Mouse (Mus musculus): ENCODE results near the gene Mylpf. TPM values are rescaled to one million over a fixed set of nuclear protein-coding genes. Genes with fewer than 3 reads are reported as not detected.

Mylpf gene
- polyA plus RNA-seq, 1 experiment = 10,881 TPM

GRCm38 (mm10) chr7:127196484-127196883 lies 12.2 kb upstream of the Mylpf start:
- Histone ChIP-seq H3K4me2 (ENCODE audit: low read depth) (peak overlapping the region; percentile 83), H3K27me3 (ENCODE audit: control insufficient read depth, insufficient read depth, insufficient read length) (no peaks in the 10 kb centered on the region), H3K79me2 (ENCODE audit: control insufficient read depth, insufficient read depth) (peaks cover 10% of the 10 kb centered on the region), H3K36me3 (ENCODE audit: control insufficient read depth, insufficient read depth) (peaks cover 34% of the 10 kb centered on the region), H3K4me3 (peak overlapping the region; percentile 64), H3ac (ENCODE audit: control insufficient read depth, insufficient read length) (peak overlapping the region; percentile 85)
- TF ChIP-seq CEBPB (IDR thresholded peaks at IDR 0.05; ENCODE audit: insufficient read depth, poor library complexity, severe bottlenecking) (no peak), TCF12 (IDR thresholded peaks at IDR 0.05; ENCODE audit: insufficient read depth, poor library complexity, severe bottlenecking) (no peak), POLR2AphosphoS2 (IDR thresholded peaks at IDR 0.05; ENCODE audit: insufficient read length, low read depth) (peak; percentile 75), POLR2A (IDR thresholded peaks at IDR 0.05; ENCODE audit: insufficient read length, low read depth) (no peak), E2F4 (IDR thresholded peaks at IDR 0.05; ENCODE audit: insufficient read depth) (no peak), SRF (IDR thresholded peaks at IDR 0.05; ENCODE audit: control insufficient read depth, insufficient read length, low read depth) (no peak)

- Histone ChIP-seq H3K4me3 (peak overlapping the region; percentile 97), H3K27me3 (ENCODE audit: control insufficient read depth, insufficient read depth, insufficient read length) (no peaks in the 10 kb centered on the region), H3K36me3 (ENCODE audit: control insufficient read depth, insufficient read depth) (peaks cover 28% of the 10 kb centered on the region), H3K79me2 (ENCODE audit: control insufficient read depth, insufficient read depth) (peaks cover 54% of the 10 kb centered on the region), H3ac (ENCODE audit: control insufficient read depth, insufficient read length) (peak overlapping the region; percentile 80), H3K4me2 (ENCODE audit: low read depth) (peak overlapping the region; percentile 76)
- no peak for TF ChIP-seq MYOG (IDR thresholded peaks at IDR 0.05; ENCODE audit: control insufficient read depth in 1 of 3, insufficient read depth in 1 of 3, insufficient read length in 2 of 3, low read depth in 2 of 3)
- no peak for TF ChIP-seq CEBPB (IDR thresholded peaks at IDR 0.05; ENCODE audit: insufficient read depth, poor library complexity, severe bottlenecking)
- TF ChIP-seq MAX (IDR thresholded peaks at IDR 0.05; ENCODE audit: low read depth) = no peak
- TF ChIP-seq REST (IDR thresholded peaks at IDR 0.05; ENCODE audit: insufficient read depth, insufficient read length) = no peak
- TF ChIP-seq POLR2A (IDR thresholded peaks at IDR 0.05; ENCODE audit: insufficient read length, low read depth) = no peak
- no peak for TF ChIP-seq E2F4 (IDR thresholded peaks at IDR 0.05; ENCODE audit: insufficient read depth)
- no peak for TF ChIP-seq MYOD1 (IDR thresholded peaks at IDR 0.05; ENCODE audit: control insufficient read depth in 1 of 3, insufficient read length in 2 of 3, low read depth in 2 of 3)
- no peak for TF ChIP-seq SRF (IDR thresholded peaks at IDR 0.05; ENCODE audit: control insufficient read depth, insufficient read length, low read depth)
- TF ChIP-seq POLR2AphosphoS2 (IDR thresholded peaks at IDR 0.05; ENCODE audit: insufficient read length, low read depth) = no peak
Observed at GRCm38 (mm10) chr7:127206606-127207005, 2.1 kb upstream of the Mylpf start.

GRCm38 (mm10) chr7:127207374-127208294 lies 1.1 kb upstream of the Mylpf start:
- H3ac ChIP-seq (ENCODE audit: control insufficient read depth, insufficient read length) = peak overlapping the region; percentile 80

GRCm38 (mm10) chr7:127208295-127208552 lies 466 bp upstream of the Mylpf start, which contains the start of gene Tbc1d10b:
Tbc1d10b (minus strand) TSS chr7:127208468.
- H3K4me3 ChIP-seq = peak within 1 kb of the TSS; percentile 97
- peak within 1 kb of the TSS; percentile 76 for H3K4me2 ChIP-seq (ENCODE audit: low read depth)
- peak within 1 kb of the TSS; percentile 80 for H3ac ChIP-seq (ENCODE audit: control insufficient read depth, insufficient read length)
- no peaks in the 10 kb centered on the region for H3K27me3 ChIP-seq (ENCODE audit: control insufficient read depth, insufficient read depth, insufficient read length)
- peaks cover 54% of the 10 kb centered on the region for H3K79me2 ChIP-seq (ENCODE audit: control insufficient read depth, insufficient read depth)
- H3K36me3 ChIP-seq (ENCODE audit: control insufficient read depth, insufficient read depth) = peaks cover 13% of the 10 kb centered on the region
- TF ChIP-seq POLR2A (IDR thresholded peaks at IDR 0.05; ENCODE audit: insufficient read length, low read depth) (peak; percentile 54), MAX (IDR thresholded peaks at IDR 0.05; ENCODE audit: low read depth) (no peak)

More at GRCm38 (mm10) chr7:127207374-127208294, 1.1 kb upstream of the Mylpf start:
- H3K79me2 ChIP-seq (ENCODE audit: control insufficient read depth, insufficient read depth) = peaks cover 60% of the 10 kb centered on the region
- H3K27me3 ChIP-seq (ENCODE audit: control insufficient read depth, insufficient read depth, insufficient read length) = no peaks in the 10 kb centered on the region
- H3K36me3 ChIP-seq (ENCODE audit: control insufficient read depth, insufficient read depth) = peaks cover 19% of the 10 kb centered on the region
- peak overlapping the region; percentile 97 for H3K4me3 ChIP-seq
- H3K4me2 ChIP-seq (ENCODE audit: low read depth) = peak overlapping the region; percentile 76
- TF ChIP-seq MYOG (IDR thresholded peaks at IDR 0.05; ENCODE audit: control insufficient read depth in 1 of 3, insufficient read depth in 1 of 3, insufficient read length in 2 of 3, low read depth in 2 of 3) (peak in 1 of 3 experiments; percentile 1), REST (IDR thresholded peaks at IDR 0.05; ENCODE audit: insufficient read depth, insufficient read length) (no peak), MYOD1 (IDR thresholded peaks at IDR 0.05; ENCODE audit: control insufficient read depth in 1 of 3, insufficient read length in 2 of 3, low read depth in 2 of 3) (peak in 1 of 3 experiments; percentile 23)

GRCm38 (mm10) chr7:127209851-127210250 lies 1.2 kb downstream of the Mylpf start:
- no peak overlapping the region for H3ac ChIP-seq (ENCODE audit: control insufficient read depth, insufficient read length)

More at GRCm38 (mm10) chr7:127209851-127210250, 1.2 kb downstream of the Mylpf start:
- Histone ChIP-seq H3K36me3 (ENCODE audit: control insufficient read depth, insufficient read depth) (peaks cover 3% of the 10 kb centered on the region), H3K4me3 (peak overlapping the region; percentile 60), H3K27me3 (ENCODE audit: control insufficient read depth, insufficient read depth, insufficient read length) (no peaks in the 10 kb centered on the region), H3K79me2 (ENCODE audit: control insufficient read depth, insufficient read depth) (peaks cover 38% of the 10 kb centered on the region), H3K4me2 (ENCODE audit: low read depth) (peak overlapping the region; percentile 68)
- TF ChIP-seq MYOG (IDR thresholded peaks at IDR 0.05; ENCODE audit: control insufficient read depth in 1 of 3, insufficient read depth in 1 of 3, insufficient read length in 2 of 3, low read depth in 2 of 3) (no peak), USF1 (IDR thresholded peaks at IDR 0.05; ENCODE audit: low read depth) (no peak), MYOD1 (IDR thresholded peaks at IDR 0.05; ENCODE audit: control insufficient read depth in 1 of 3, insufficient read length in 2 of 3, low read depth in 2 of 3) (no peak), REST (IDR thresholded peaks at IDR 0.05; ENCODE audit: insufficient read depth, insufficient read length) (no peak), MAX (IDR thresholded peaks at IDR 0.05; ENCODE audit: low read depth) (no peak), POLR2AphosphoS2 (IDR thresholded peaks at IDR 0.05; ENCODE audit: insufficient read length, low read depth) (no peak), E2F4 (IDR thresholded peaks at IDR 0.05; ENCODE audit: insufficient read depth) (no peak), SRF (IDR thresholded peaks at IDR 0.05; ENCODE audit: control insufficient read depth, insufficient read length, low read depth) (no peak), POLR2A (IDR thresholded peaks at IDR 0.05; ENCODE audit: insufficient read length, low read depth) (no peak)

Measured in myocyte (in vitro differentiated cells).